Mouse (Mus musculus) stomach, postnatal 0 days (tissue): ENCODE measurements at regions not wholly inside any gene's neighbourhood (a gene's known extent, or its start where the extent isn't known, plus 50 kb on each side); places are given as distances from the start of the nearest gene placed in this dataset.
"Not testable (repeated sequence)": the region's sequence is repeated elsewhere in the genome, so short reads cannot be mapped to it uniquely, and the experiment has no call there.

ENCODE experiments used
- ATAC-seq: fragments of 200-750 bp; cut with Nextera tagmentation; 2 replicates; pipeline ENCODE4 v1.8.0; 2017; ENCODE audit not compliant: low FRiP score, low TSS enrichment
- DNase-seq: peaks from one replicate; pipeline ENCODE4 v3.0.0-alpha.2; 2016; ENCODE audit warnings: low spot score
- H3K27ac ChIP-seq: fragments of 300-500 bp; sonication (generic); replicated peaks from 2 replicates; pipeline ENCODE4 v1.5.1; 2014; ENCODE audit warnings: mild to moderate bottlenecking, control low read depth
- H3K27me3 ChIP-seq: fragments of 300-500 bp; sonication (generic); 2 replicates; pipeline ENCODE4 v1.6.1; 2014; ENCODE audit warnings: low read length; ENCODE audit not compliant: control insufficient read depth, insufficient read depth
- H3K36me3 ChIP-seq: fragments of 300-500 bp; sonication (generic); 2 replicates; pipeline ENCODE4 v1.6.1; 2014; ENCODE audit warnings: low read length, mixed read lengths; ENCODE audit not compliant: control insufficient read depth, insufficient read depth
- H3K4me1 ChIP-seq: fragments of 300-500 bp; sonication (generic); replicated peaks from 2 replicates; pipeline ENCODE4 v1.6.1; 2014; ENCODE audit warnings: antibody characterized with exemption; ENCODE audit not compliant: control insufficient read depth, insufficient read depth
- H3K4me2 ChIP-seq: fragments of 300-500 bp; sonication (generic); replicated peaks from 2 replicates; pipeline ENCODE4 v1.6.1; 2014; ENCODE audit warnings: low read depth, mild to moderate bottlenecking, control low read depth, moderate library complexity
- H3K4me3 ChIP-seq: fragments of 300-500 bp; sonication (generic); 2 replicates; pipeline ENCODE4 v1.5.1; 2014; ENCODE audit warnings: low read depth, low read length, control low read depth
- H3K9ac ChIP-seq: fragments of 300-500 bp; sonication (generic); 2 replicates; pipeline ENCODE4 v1.6.1; 2014; ENCODE audit warnings: mild to moderate bottlenecking, low read length, control low read depth, mixed read lengths
- H3K9me3 ChIP-seq: fragments of 300-500 bp; sonication (generic); 2 replicates; pipeline ENCODE4 v1.6.1; 2016; ENCODE audit warnings: low read length; ENCODE audit not compliant: control insufficient read depth
- CTCF ChIP-seq: IDR thresholded peaks from 2 replicates; pipeline ENCODE4 v1.5.1; 2016; ENCODE audit warnings: antibody characterized with exemption, low read depth, mild to moderate bottlenecking, moderate library complexity
- EP300 ChIP-seq: optimal IDR thresholded peaks from 2 replicates; pipeline ENCODE3; 2016; ENCODE audit warnings: antibody characterized with exemption
- WGBS: fragments of 180-500 bp; shearing (Covaris S2); extraction: QIAGEN DNeasy Blood & Tissue Kit; methylation state at CpG from one replicate; pipeline ENCODE4 v1.1.7; 2014; 5-methylcytosine and 5-hydroxymethylcytosine counted together

DNA sequence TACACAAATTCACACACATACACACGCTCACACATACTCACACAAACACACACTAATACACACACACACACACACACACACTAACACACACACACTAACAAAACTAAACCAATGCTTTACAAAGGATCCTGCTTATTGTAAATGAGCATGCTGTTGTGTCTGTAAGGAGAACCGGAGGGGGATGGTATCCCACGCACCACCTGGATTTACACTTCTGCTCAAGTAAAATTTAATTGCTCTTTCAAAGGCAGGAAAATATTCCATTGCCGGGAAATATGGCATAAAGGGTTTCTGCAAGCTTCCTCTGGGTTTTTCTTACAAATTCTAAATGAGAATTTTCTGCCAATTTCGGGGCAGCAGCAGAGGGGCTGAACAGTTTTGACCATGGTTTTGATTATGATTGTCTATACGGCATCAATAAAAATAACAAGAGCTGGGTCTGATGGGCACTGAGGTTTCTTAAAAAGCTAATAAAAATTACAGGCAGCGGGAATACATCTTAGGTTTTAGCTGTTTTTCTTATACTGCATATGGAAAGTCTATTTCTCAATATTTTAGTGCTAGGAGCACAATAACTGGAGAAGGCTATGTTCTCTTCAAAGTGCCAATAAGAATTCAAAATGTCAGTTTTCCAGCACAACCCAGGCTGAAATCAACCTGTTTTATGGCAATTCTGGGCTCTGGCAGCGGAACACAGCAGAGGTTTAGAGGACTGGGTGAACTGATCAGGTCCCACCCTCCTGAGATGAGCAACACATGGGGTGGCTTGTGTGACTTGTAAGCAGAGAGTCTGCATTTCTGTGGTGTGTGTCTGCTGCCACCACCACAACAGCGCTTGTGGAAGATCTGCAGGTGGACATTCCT is 80.9 kb upstream of the Gm5148 start:
- DNase-seq, result no peak
- WGBS, result 85% methylated on average over 9 of the region's 9 CpGs
- H3K9ac ChIP-seq, result no peak overlapping the region

DNA sequence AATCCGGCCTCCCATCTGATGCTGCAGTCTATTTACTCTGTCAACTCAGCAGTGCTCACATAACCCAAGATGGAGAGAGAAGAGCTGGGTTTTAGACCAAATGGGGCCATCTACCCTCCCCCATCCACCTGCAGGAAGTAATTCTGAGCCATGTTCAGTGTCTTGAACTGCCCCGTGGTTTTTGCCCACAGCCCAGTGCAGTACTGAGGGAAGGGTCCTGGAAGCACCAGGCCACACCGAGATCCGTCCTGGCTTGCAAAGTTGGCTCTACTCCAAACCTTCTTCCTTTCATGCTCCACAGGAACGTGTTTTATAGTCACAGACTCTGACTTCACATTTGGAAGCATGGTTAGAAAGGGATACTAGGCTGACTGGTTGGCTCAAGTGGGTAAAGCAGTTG is 80.0 kb upstream of the Gm5148 start:
- ATAC-seq, result no peak
- WGBS, result 34% methylated on average over 5 of the region's 5 CpGs
- no peak overlapping the region for H3K27ac ChIP-seq
- H3K9me3 ChIP-seq, result no peaks in the 10 kb centered on the region
- TF ChIP-seq CTCF (no peak), EP300 (no peak)
- no peaks in the 10 kb centered on the region for H3K36me3 ChIP-seq
- no peak overlapping the region for H3K4me2 ChIP-seq
- no peak overlapping the region for H3K4me3 ChIP-seq
- no peak for DNase-seq
- H3K27me3 ChIP-seq, result no peaks in the 10 kb centered on the region
- no peak overlapping the region for H3K9ac ChIP-seq
- no peaks in the 10 kb centered on the region for H3K4me1 ChIP-seq

More for the DNA sequence above, 80.9 kb upstream of the Gm5148 start:
- Histone ChIP-seq H3K36me3 (no peaks in the 10 kb centered on the region), H3K27ac (no peak overlapping the region), H3K4me1 (no peaks in the 10 kb centered on the region), H3K4me3 (no peak overlapping the region), H3K27me3 (no peaks in the 10 kb centered on the region), H3K4me2 (no peak overlapping the region), H3K9me3 (no peaks in the 10 kb centered on the region)
- ATAC-seq, result no peak
- no peak for TF ChIP-seq EP300
- TF ChIP-seq CTCF, result no peak

DNA sequence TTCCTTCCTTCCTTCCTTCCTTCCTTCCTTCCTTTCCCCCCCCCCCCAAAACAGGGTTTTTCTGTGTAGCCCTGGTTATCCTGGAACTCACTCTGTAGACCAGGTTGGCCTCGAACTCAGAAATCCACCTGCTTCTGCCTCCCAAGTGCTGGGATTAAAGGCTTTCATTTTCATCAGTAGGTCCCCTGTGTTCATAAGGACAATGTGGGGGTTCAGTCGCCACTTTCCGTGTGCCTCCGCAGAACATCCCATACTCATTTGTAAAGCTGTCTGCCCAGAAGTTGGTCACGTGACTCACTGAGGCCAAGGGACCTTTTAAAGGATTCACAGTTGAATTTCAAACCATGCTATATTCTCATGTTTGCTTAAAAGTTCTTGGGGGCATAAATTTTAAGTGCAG is 79.5 kb upstream of the Gm5148 start:
- not testable (repeated sequence) for H3K9ac ChIP-seq, H3K27ac ChIP-seq, H3K4me2 ChIP-seq, H3K4me1 ChIP-seq, H3K9me3 ChIP-seq, H3K4me3 ChIP-seq, DNase-seq, ATAC-seq, H3K36me3 ChIP-seq, H3K27me3 ChIP-seq
- WGBS, result 87% methylated on average over 5 of the region's 5 CpGs

DNA sequence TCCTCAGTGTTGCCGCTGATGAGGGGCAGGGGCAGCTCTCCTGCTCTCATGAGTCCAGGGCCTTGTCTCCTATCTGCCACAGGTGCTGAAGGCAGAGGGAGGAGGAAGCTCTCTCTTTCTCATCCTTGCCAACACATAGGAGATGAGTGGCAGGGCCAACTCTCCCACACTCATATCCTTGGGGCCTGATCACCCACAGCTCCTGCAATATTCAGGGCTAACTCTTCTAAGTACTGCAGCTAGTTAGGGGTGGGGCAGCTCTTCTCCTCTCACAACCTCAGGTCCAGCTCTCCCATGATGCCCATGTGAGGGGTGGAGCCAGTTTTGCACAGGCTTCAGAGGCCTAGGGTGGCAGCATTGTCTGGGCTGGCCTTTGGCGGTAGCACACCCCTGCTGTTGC is 77.3 kb upstream of the Gm5148 start:
- no peak for TF ChIP-seq CTCF
- no peak for TF ChIP-seq EP300
- no peak overlapping the region for H3K4me3 ChIP-seq
- DNase-seq (no peak), ATAC-seq (no peak)
- H3K27me3 ChIP-seq, result no peaks in the 10 kb centered on the region
- WGBS, result 89% methylated on average over 2 of the region's 2 CpGs
- H3K4me1 ChIP-seq, result no peaks in the 10 kb centered on the region
- H3K4me2 ChIP-seq, result no peak overlapping the region
- H3K36me3 ChIP-seq, result no peaks in the 10 kb centered on the region
- H3K9ac ChIP-seq, result no peak overlapping the region
- no peaks in the 10 kb centered on the region for H3K9me3 ChIP-seq
- no peak overlapping the region for H3K27ac ChIP-seq

DNA sequence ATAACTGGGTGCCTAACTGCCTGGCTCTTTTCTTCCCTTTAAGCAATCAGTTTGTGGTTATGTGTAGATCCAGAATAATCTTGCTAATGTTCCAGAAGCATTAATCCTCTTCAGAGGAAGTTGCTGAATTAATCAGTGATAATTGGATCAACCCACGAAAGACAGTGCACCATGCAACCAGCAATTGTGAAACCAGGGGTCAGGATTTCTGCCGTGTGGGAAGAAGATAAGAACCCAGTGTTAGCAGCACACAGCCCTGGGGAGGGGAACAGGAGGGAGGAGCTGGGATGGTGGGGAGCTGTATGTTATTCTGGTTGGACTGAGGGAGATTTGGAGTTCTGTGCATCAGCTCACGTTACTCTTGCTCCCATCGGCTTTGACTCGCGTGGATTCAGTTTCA is 75.5 kb upstream of the Gm5148 start:
- TF ChIP-seq CTCF, result no peak
- no peak for TF ChIP-seq EP300
- H3K27ac ChIP-seq, result no peak overlapping the region
- no peak overlapping the region for H3K4me3 ChIP-seq
- no peaks in the 10 kb centered on the region for H3K27me3 ChIP-seq
- WGBS, result 52% methylated on average over 6 of the region's 6 CpGs
- no peaks in the 10 kb centered on the region for H3K9me3 ChIP-seq
- no peak overlapping the region for H3K4me2 ChIP-seq
- no peak overlapping the region for H3K9ac ChIP-seq
- no peaks in the 10 kb centered on the region for H3K4me1 ChIP-seq
- ATAC-seq, result no peak
- no peak for DNase-seq
- no peaks in the 10 kb centered on the region for H3K36me3 ChIP-seq

DNA sequence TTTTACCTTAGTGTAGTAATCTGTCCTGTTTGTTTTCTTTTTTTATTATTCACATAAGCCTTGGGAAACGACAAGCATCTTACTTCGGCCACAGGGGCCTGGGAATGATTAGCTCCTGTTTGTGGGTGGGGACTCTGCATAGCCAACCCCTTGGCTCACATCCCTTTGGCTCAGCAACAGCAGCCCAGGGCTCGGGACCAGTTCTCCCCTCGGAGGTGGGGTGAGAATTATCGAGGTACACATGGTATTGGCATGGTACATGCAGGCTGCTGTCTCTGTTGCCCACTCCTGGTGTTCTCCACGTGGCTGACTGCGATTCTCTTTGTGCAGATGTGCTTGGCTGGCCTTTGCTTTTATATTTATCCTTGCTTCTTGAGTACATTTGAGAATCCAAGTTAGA is 65.4 kb upstream of the Gm5148 start:
- no peak for TF ChIP-seq EP300
- TF ChIP-seq CTCF, result no peak
- Histone ChIP-seq H3K4me3 (no peak overlapping the region), H3K27ac (0 out of 2 replicates have a peak overlapping the region, but pooled peaks have one; percentile 25), H3K36me3 (no peaks in the 10 kb centered on the region), H3K4me2 (no peak overlapping the region), H3K9ac (no peak overlapping the region), H3K27me3 (no peaks in the 10 kb centered on the region), H3K4me1 (peaks cover 6% of the 10 kb centered on the region; the same call in 1 of the 2 replicates), H3K9me3 (no peaks in the 10 kb centered on the region)
- WGBS, result 37% methylated on average over 7 of the region's 7 CpGs
- no peak for DNase-seq
- ATAC-seq, result peak; percentile 57
